Mouse (Mus musculus) C2C12 (cell line): ENCODE measurements around the gene Pou2f2.

Experiments
- CEBPB ChIP-seq: IDR thresholded peaks from one replicate; pipeline ENCODE4 v1.6.1; 2011; ENCODE audit warnings: low read depth, mild to moderate bottlenecking, control low read depth, moderate library complexity
- CTCF ChIP-seq: IDR thresholded peaks from one replicate; pipeline ENCODE4 v1.5.1; 2011; ENCODE audit not compliant: control insufficient read depth, insufficient read depth, insufficient read length
- MAX ChIP-seq: IDR thresholded peaks from one replicate; pipeline ENCODE4 v1.6.1; 2011; ENCODE audit warnings: mild to moderate bottlenecking, control low read depth
- USF1 ChIP-seq: IDR thresholded peaks from one replicate; pipeline ENCODE4 v1.6.1; 2011; ENCODE audit warnings: low read depth, mild to moderate bottlenecking, control low read depth, moderate library complexity

DNA sequence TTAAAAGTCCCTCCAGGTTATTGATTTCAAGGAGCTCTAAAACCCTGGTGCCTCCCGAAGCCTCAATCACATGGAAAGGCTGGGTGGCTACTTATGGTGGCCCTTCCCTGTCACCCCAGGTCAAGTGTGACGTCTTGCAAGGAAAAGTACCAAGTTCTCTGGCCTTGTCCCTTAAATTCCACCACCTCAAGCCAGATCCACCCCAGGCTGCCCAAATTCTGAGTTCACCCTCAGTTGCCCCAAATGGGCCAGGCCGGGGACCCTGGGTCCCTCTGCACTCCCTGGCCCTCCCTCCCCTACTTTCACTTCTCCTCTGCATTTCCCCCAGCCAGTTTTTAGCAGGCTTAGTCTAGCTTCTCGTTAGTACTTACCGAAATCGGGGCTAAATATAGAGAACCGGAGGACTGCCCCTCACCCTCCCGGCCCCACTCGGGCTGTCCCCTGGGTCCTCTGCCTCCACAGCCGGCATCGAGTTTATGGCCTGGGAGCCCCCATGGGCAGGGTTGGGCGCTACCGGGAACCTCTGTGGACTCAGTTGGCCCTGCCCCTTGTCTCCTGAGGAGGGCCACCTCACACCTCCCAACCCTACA is 50.0 kb downstream of the Pou2f2 start:
- TF ChIP-seq USF1 = no peak
- TF ChIP-seq CTCF = no peak
- TF ChIP-seq MAX = no peak
- TF ChIP-seq CEBPB = no peak
